Mouse (Mus musculus) T-cell, adult 66 days (primary cell): ENCODE results near the gene Ppp2ca. TPM values are rescaled to one million over a fixed set of nuclear protein-coding genes. Genes with fewer than 3 reads are reported as not detected.

Source experiments
- total RNA-seq, 2 experiments: library from RNA; stranded (reverse); gene quantifications; 3 replicates in 1 of 2; 4 replicates in 1 of 2; pipeline ENCODE4 v1.2.4; 2023

Gene Ppp2ca
- 100 to 1,000 TPM; 114 to 124 TPM for total RNA-seq

GRCm38 (mm10) chr11:52098398-52098946, at the start of gene Ppp2ca:
Gene Ppp2ca (plus strand): TSS chr11:52098681.

GRCm38 (mm10) chr11:52145428-52145827, 46.9 kb downstream of the Ppp2ca start, which contains the start of gene Olfr1373:
Gene Olfr1373 (minus strand): TSS chr11:52145528.

Other genes starting within 250 kb of the Ppp2ca start
- 10 to 100 TPM; 72.6 to 74.2 TPM for gene Jade2, start 241.0 kb upstream of the Ppp2ca start, total RNA-seq
- 10 to 100 TPM; 52.7 to 53.4 TPM for gene Cdkn2aipnl, start 131.0 kb upstream of the Ppp2ca start, total RNA-seq
- 100 to 1,000 TPM; 173 to 209 TPM for gene Ube2b, start 97.9 kb upstream of the Ppp2ca start, total RNA-seq
- 1 to 10 TPM; 3.2 to 4.7 TPM for gene Cdkl3, start 94.5 kb upstream of the Ppp2ca start, total RNA-seq
- not detected for gene Olfr1373, start 46.8 kb downstream of the Ppp2ca start, total RNA-seq
- gene Olfr1371, start 115.3 kb downstream of the Ppp2ca start, total RNA-seq, result 1 to 10 TPM in 1 of 2 experiments, not detected in 1; 1.1 TPM
- 100 to 1,000 TPM; 150 to 180 TPM for gene Skp1a, start 133.3 kb downstream of the Ppp2ca start, total RNA-seq
- 1,000 to 10,000 TPM; 1,122 to 1,280 TPM for gene Tcf7, start 184.3 kb downstream of the Ppp2ca start, total RNA-seq